Mouse (Mus musculus): Measurements from ENCODE around the gene Mast4.

DNA sequence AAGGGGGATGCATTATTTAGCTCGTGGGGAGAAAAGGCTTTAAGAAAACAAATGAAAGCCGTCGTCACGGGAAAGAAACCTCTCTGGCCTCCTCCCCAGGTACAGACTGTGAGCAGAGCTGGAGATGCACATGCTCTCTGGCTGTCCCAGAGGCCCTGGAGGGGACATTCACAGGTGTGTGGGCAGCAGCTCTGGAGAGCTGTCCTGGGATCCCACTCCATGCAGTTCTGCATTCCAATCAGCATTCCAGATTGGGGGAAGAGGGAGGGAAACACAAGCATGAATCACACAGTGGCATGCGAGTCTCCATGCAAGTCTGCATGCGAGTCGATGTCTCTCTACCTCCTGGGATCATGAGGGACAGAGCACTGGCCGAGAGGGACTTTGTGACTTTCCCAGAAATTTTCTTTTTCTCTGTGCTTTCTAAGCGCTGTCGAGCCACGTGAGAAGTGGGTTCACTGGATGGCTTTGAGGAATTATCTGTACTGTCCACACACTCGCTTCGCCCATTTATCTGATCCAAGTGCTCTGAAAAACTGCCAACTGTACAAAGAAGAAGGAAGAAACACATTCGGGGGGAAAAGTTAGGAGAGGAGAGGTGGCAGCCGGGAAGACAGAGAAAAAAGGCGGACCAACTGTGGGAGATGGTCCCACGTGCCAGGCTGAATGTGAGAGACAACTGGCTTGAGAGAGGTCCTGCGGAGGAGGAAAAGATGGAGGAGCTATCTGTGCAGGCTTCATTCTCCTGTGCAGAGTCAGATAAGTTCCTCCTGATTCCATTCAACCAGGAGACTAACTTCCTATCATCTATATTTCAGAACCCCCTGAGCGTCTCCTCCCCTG lies 580.4 kb downstream of the Mast4 start:
- no peak for TF ChIP-seq CTCF (IDR thresholded peaks at IDR 0.05; ENCODE audit: low read depth, low read length)
- no peak for TF ChIP-seq POLR2A (IDR thresholded peaks at IDR 0.05; ENCODE audit: extremely low read depth, insufficient read depth, low read length)
